Mouse (Mus musculus): Measurements from ENCODE around the gene Mpped1. TPM values are rescaled to one million over a fixed set of nuclear protein-coding genes. Genes with fewer than 3 reads are reported as not detected.

The Mpped1 gene
- polyA plus RNA-seq, 1 experiment, result not detected

DNA sequence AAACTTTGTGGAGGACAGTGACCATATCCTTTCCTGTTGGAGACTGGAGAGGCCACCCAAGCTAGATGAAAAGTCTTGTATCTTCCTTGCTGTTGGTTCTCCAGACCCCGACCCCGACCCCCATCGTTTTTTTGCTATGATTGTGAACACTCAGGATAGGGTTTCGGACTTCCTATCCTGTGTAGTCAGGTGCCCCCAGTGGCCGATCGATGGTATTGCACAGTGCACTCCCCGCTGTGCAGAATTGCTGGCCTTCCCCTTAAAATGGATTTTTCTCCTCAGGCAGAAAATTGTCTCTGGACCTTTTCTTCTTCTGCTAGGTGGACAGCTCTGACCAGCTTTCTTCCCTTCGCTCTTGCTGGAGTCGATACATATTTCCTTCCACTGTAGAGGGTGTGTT is 22.5 kb upstream of the Mpped1 start:
- Histone ChIP-seq H3K79me2 (ENCODE audit: control insufficient read depth, insufficient read depth) (no peaks in the 10 kb centered on the region), H3K27me3 (ENCODE audit: control insufficient read depth, insufficient read depth, insufficient read length) (peaks cover 29% of the 10 kb centered on the region), H3ac (ENCODE audit: control insufficient read depth, insufficient read length, low read depth) (no peak overlapping the region), H3K79me3 (ENCODE audit: low read depth) (no peaks in the 10 kb centered on the region), H3K4me3 (ENCODE audit: insufficient read depth, poor library complexity, severe bottlenecking) (no peak overlapping the region), H3K36me3 (ENCODE audit: control insufficient read depth, insufficient read depth) (no peaks in the 10 kb centered on the region)
- TF ChIP-seq CTCF (IDR thresholded peaks at IDR 0.05; ENCODE audit: control insufficient read depth, insufficient read depth, insufficient read length) (peak; percentile 30), USF1 (IDR thresholded peaks at IDR 0.05; ENCODE audit: low read depth) (no peak), FOSL1 (IDR thresholded peaks at IDR 0.05; ENCODE audit: insufficient read depth, low read length, poor library complexity, severe bottlenecking) (no peak), MYOG (IDR thresholded peaks at IDR 0.05; ENCODE audit: control insufficient read depth, extremely low read depth, insufficient read length) (no peak), CEBPB (IDR thresholded peaks at IDR 0.05; ENCODE audit: low read depth) (no peak), MYOD1 (IDR thresholded peaks at IDR 0.05; ENCODE audit: control insufficient read depth, insufficient read length, low read depth) (no peak), MAX (IDR thresholded peaks at IDR 0.05) (no peak)

DNA sequence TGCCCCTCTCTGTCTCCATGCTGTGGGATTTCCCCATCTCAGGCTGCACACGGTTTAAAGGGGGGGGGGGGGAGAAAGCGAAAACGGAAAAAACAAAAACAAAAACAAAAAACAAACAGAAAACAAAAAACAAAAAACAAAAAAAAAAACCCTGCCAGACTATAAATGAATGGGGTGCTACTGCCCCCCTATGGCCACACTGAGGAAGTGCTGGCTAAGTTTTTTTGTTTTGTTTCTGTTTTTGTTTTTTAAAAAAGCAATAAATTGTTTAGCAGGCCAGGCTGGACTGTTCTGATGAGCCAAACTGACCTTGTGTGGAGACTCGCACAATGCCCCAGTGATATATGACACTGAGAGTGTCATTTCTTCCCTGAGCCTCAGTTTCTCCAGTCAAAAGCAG is 20.3 kb upstream of the Mpped1 start:
- no peak overlapping the region for H3K4me3 ChIP-seq (ENCODE audit: insufficient read depth, poor library complexity, severe bottlenecking)
- peaks cover 18% of the 10 kb centered on the region for H3K27me3 ChIP-seq (ENCODE audit: control insufficient read depth, insufficient read depth, insufficient read length)
- no peak for TF ChIP-seq FOSL1 (IDR thresholded peaks at IDR 0.05; ENCODE audit: insufficient read depth, low read length, poor library complexity, severe bottlenecking)
- no peak for TF ChIP-seq MAX (IDR thresholded peaks at IDR 0.05)
- no peak for TF ChIP-seq CEBPB (IDR thresholded peaks at IDR 0.05; ENCODE audit: low read depth)
- TF ChIP-seq CTCF (IDR thresholded peaks at IDR 0.05; ENCODE audit: control insufficient read depth, insufficient read depth, insufficient read length), result no peak
- no peak for TF ChIP-seq MYOG (IDR thresholded peaks at IDR 0.05; ENCODE audit: control insufficient read depth, extremely low read depth, insufficient read length)
- TF ChIP-seq USF1 (IDR thresholded peaks at IDR 0.05; ENCODE audit: low read depth), result no peak
- no peak for TF ChIP-seq MYOD1 (IDR thresholded peaks at IDR 0.05; ENCODE audit: control insufficient read depth, insufficient read length, low read depth)
- H3ac ChIP-seq (ENCODE audit: control insufficient read depth, insufficient read length, low read depth), result no peak overlapping the region
- no peaks in the 10 kb centered on the region for H3K79me2 ChIP-seq (ENCODE audit: control insufficient read depth, insufficient read depth)
- H3K36me3 ChIP-seq (ENCODE audit: control insufficient read depth, insufficient read depth), result no peaks in the 10 kb centered on the region
- no peaks in the 10 kb centered on the region for H3K79me3 ChIP-seq (ENCODE audit: low read depth)

DNA sequence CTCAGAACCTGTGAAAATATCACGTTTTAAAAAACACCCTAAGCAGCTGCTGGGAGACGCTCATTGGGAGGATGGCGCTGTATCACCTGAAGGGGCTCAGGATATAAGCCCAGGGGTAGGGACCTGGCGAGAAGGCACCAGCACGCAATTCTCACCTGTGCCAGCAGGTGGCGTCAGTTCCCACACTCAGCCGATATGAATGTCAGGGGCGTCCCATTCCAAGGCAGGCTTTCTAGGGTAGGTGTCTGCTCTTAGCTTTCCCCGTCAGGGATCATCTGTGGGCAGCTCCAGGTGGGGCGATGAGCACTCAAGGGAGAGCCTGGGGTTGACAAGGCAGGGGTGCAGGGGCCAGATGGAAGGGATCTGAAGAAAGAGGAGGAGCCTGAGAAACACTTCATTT is 18.6 kb upstream of the Mpped1 start:
- Histone ChIP-seq H3ac (ENCODE audit: control insufficient read depth, insufficient read length, low read depth) (no peak overlapping the region), H3K79me3 (ENCODE audit: low read depth) (no peaks in the 10 kb centered on the region), H3K36me3 (ENCODE audit: control insufficient read depth, insufficient read depth) (no peaks in the 10 kb centered on the region), H3K27me3 (ENCODE audit: control insufficient read depth, insufficient read depth, insufficient read length) (peaks cover 16% of the 10 kb centered on the region), H3K79me2 (ENCODE audit: control insufficient read depth, insufficient read depth) (no peaks in the 10 kb centered on the region), H3K4me3 (ENCODE audit: insufficient read depth, poor library complexity, severe bottlenecking) (no peak overlapping the region)
- TF ChIP-seq MYOD1 (IDR thresholded peaks at IDR 0.05; ENCODE audit: control insufficient read depth, insufficient read length, low read depth) (no peak), CTCF (IDR thresholded peaks at IDR 0.05; ENCODE audit: control insufficient read depth, insufficient read depth, insufficient read length) (peak; percentile 60)

DNA sequence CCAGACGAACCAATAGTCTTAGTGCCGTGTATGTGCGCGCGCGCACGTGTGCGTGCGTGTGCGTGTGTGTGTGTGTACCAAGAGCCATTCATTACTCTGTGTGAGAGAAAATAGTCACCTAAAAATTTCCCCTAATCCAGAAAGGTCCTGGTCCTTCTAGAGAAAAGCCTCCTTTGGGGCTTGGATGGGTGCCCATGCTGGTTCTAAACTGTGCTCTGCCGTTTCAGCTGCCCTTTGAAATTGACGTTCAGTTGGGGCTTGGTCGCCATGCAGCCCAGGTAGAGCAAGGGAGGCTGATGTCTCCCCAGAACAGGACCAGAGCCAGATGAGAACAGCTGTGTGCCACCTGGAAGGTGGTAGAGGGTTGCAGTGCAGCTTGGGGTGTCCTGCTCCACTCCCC is 17.8 kb upstream of the Mpped1 start:
- H3K79me3 ChIP-seq (ENCODE audit: low read depth), result no peaks in the 10 kb centered on the region
- H3K36me3 ChIP-seq (ENCODE audit: control insufficient read depth, insufficient read depth), result no peaks in the 10 kb centered on the region
- no peak overlapping the region for H3ac ChIP-seq (ENCODE audit: control insufficient read depth, insufficient read length, low read depth)
- no peak for TF ChIP-seq FOSL1 (IDR thresholded peaks at IDR 0.05; ENCODE audit: insufficient read depth, low read length, poor library complexity, severe bottlenecking)
- no peak for TF ChIP-seq MYOD1 (IDR thresholded peaks at IDR 0.05; ENCODE audit: control insufficient read depth, insufficient read length, low read depth)
- TF ChIP-seq CEBPB (IDR thresholded peaks at IDR 0.05; ENCODE audit: low read depth), result no peak
- no peak for TF ChIP-seq USF1 (IDR thresholded peaks at IDR 0.05; ENCODE audit: low read depth)
- no peak for TF ChIP-seq MAX (IDR thresholded peaks at IDR 0.05)
- no peak for TF ChIP-seq MYOG (IDR thresholded peaks at IDR 0.05; ENCODE audit: control insufficient read depth, extremely low read depth, insufficient read length)
- no peak for TF ChIP-seq CTCF (IDR thresholded peaks at IDR 0.05; ENCODE audit: control insufficient read depth, insufficient read depth, insufficient read length)
- no peak overlapping the region for H3K4me3 ChIP-seq (ENCODE audit: insufficient read depth, poor library complexity, severe bottlenecking)
- H3K27me3 ChIP-seq (ENCODE audit: control insufficient read depth, insufficient read depth, insufficient read length), result peaks cover 21% of the 10 kb centered on the region
- H3K79me2 ChIP-seq (ENCODE audit: control insufficient read depth, insufficient read depth), result no peaks in the 10 kb centered on the region

DNA sequence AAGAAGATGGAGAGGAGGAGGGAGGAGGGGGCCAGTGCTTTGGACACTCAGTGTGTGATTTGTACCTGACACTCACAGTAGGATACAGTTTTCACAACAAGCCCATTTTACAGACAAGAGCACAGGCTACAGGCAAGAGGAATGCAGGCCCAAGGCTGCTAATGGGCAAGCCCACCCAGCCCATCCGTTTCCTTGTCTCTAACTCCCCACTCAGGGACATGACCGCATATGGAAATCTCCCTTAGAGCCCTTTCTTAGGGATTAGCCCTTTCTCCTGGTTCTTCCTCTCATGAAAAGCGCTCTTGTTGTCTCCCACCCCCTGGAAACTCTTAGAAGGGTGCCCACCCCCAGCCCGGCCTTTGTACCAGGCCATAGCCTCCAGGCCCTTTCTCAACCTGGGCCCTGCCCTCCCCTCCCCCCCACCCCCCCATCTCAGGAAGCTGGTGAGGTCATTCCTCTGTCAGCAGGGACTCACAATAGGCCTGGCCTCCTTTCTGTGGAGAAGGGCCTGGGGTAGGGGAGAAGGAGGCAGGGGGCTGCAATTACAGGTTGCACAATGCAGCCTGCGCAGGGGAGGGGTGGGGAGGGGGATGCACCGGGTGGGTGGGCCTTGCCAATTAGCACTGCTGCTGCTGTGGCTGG is 13.8 kb upstream of the Mpped1 start:
- H3ac ChIP-seq (ENCODE audit: control insufficient read depth, insufficient read length, low read depth), result no peak overlapping the region
- no peak for TF ChIP-seq CEBPB (IDR thresholded peaks at IDR 0.05; ENCODE audit: low read depth)
- no peak for TF ChIP-seq CTCF (IDR thresholded peaks at IDR 0.05; ENCODE audit: control insufficient read depth, insufficient read depth, insufficient read length)
- no peak for TF ChIP-seq FOSL1 (IDR thresholded peaks at IDR 0.05; ENCODE audit: insufficient read depth, low read length, poor library complexity, severe bottlenecking)
- TF ChIP-seq MYOD1 (IDR thresholded peaks at IDR 0.05; ENCODE audit: control insufficient read depth, insufficient read length, low read depth), result no peak
- TF ChIP-seq MYOG (IDR thresholded peaks at IDR 0.05; ENCODE audit: control insufficient read depth, extremely low read depth, insufficient read length), result no peak
- no peak for TF ChIP-seq USF1 (IDR thresholded peaks at IDR 0.05; ENCODE audit: low read depth)
- TF ChIP-seq MAX (IDR thresholded peaks at IDR 0.05), result no peak
- no peak overlapping the region for H3K4me3 ChIP-seq (ENCODE audit: insufficient read depth, poor library complexity, severe bottlenecking)
- no peaks in the 10 kb centered on the region for H3K79me2 ChIP-seq (ENCODE audit: control insufficient read depth, insufficient read depth)
- no peaks in the 10 kb centered on the region for H3K36me3 ChIP-seq (ENCODE audit: control insufficient read depth, insufficient read depth)
- no peaks in the 10 kb centered on the region for H3K79me3 ChIP-seq (ENCODE audit: low read depth)
- peaks cover 41% of the 10 kb centered on the region for H3K27me3 ChIP-seq (ENCODE audit: control insufficient read depth, insufficient read depth, insufficient read length)
